Mouse (Mus musculus) liver, embryonic 14.5 days (tissue): ENCODE results near the gene Prr29. TPM values are rescaled to one million over a fixed set of nuclear protein-coding genes. Genes with fewer than 3 reads are reported as not detected.

Source experiments
- ATAC-seq: fragments of 200-750 bp; cut with Nextera tagmentation; 2 replicates; pipeline ENCODE4 v1.8.0; 2017; ENCODE audit warnings: moderate number of reproducible peaks, mild to moderate bottlenecking, moderate library complexity; ENCODE audit not compliant: insufficient read depth
- DNase-seq, 3 experiments: peaks; one replicate each; pipeline ENCODE4 v3.0.0-alpha.2; 2012 to 2013; ENCODE audit warnings: low read depth in 3 of 3, low spot score in 3 of 3
- H3K27ac ChIP-seq: fragments of 300-500 bp; sonication (generic); 2 replicates; pipeline ENCODE4 v1.5.1; 2014; ENCODE audit warnings: moderate library complexity, mild to moderate bottlenecking, control low read depth, inconsistent platforms
- H3K27me3 ChIP-seq: fragments of 300-500 bp; sonication (generic); 2 replicates; pipeline ENCODE4 v1.6.1; 2014; ENCODE audit warnings: mild to moderate bottlenecking, low read length, moderate library complexity; ENCODE audit not compliant: control insufficient read depth, insufficient read depth
- H3K36me3 ChIP-seq: fragments of 300-500 bp; sonication (generic); replicated peaks from 2 replicates; pipeline ENCODE4 v1.6.1; 2014; ENCODE audit warnings: low read depth; ENCODE audit not compliant: control insufficient read depth, insufficient read depth
- H3K4me1 ChIP-seq, 2 experiments: fragments of 200-500 bp in 1 of 2; fragments of 300-500 bp in 1 of 2; sonication (generic) in 1 of 2; replicated peaks; 2 replicates each; pipeline ENCODE4 v1.6.1; 2012 to 2014; ENCODE audit warnings: antibody characterized with exemption in 1 of 2, inconsistent platforms in 1 of 2, low read length in 1 of 2; ENCODE audit not compliant: control insufficient read depth in 2 of 2, insufficient read depth in 2 of 2
- H3K4me2 ChIP-seq: fragments of 300-500 bp; sonication (generic); 2 replicates; pipeline ENCODE4 v1.6.1; 2014; ENCODE audit warnings: low read depth, mild to moderate bottlenecking, control low read depth, moderate library complexity
- H3K4me3 ChIP-seq, 2 experiments: fragments of 200-500 bp in 1 of 2; fragments of 300-500 bp in 1 of 2; sonication (generic) in 1 of 2; 2 replicates each; pipeline ENCODE4 v1.5.1; 2012 to 2014; ENCODE audit warnings: low read depth in 2 of 2, low read length in 2 of 2, mild to moderate bottlenecking in 2 of 2, control low read depth in 1 of 2, inconsistent platforms in 1 of 2, moderate library complexity in 1 of 2; ENCODE audit not compliant: insufficient read depth in 1 of 2
- H3K9ac ChIP-seq: fragments of 300-500 bp; sonication (generic); replicated peaks from 2 replicates; pipeline ENCODE4 v1.6.1; 2014; ENCODE audit warnings: mild to moderate bottlenecking, control low read depth, moderate library complexity
- H3K9me3 ChIP-seq: fragments of 300-500 bp; sonication (generic); 2 replicates; pipeline ENCODE4 v1.6.1; 2016; ENCODE audit warnings: low read length, mixed read lengths; ENCODE audit not compliant: control insufficient read depth
- CTCF ChIP-seq: IDR thresholded peaks from 2 replicates; pipeline ENCODE4 v1.5.1; 2016; ENCODE audit warnings: antibody characterized with exemption, low read depth, control low read depth
- EP300 ChIP-seq: IDR thresholded peaks from 2 replicates; pipeline ENCODE4 v1.6.1; 2016; ENCODE audit warnings: antibody characterized with exemption, low read depth
- WGBS: fragments of 180-500 bp; shearing (Covaris S2); extraction: QIAGEN DNeasy Blood & Tissue Kit; methylation state at CpG from one replicate; pipeline ENCODE4 v1.1.7; 2014; ENCODE audit not compliant: insufficient replicate concordance; 5-methylcytosine and 5-hydroxymethylcytosine counted together
- polyA plus RNA-seq, 2 experiments: library from polyadenylated mRNA; depleted of rRNA in 1 of 2; stranded (reverse) in 1 of 2; unstranded in 1 of 2; fragments of >200 nt; fragmentation: Nextera tagmentation in 1 of 2; extraction: Ambion mirVana in 1 of 2; gene quantifications; 2 replicates each; pipeline versions ENCODE4 v1.2.1 to v1.2.3; 2012 to 2014

The Prr29 gene
- polyA plus RNA-seq, 2 experiments, result not detected

GRCm38 (mm10) chr11:106351941-106352340 lies 13.3 kb upstream of the Prr29 start:
- TF ChIP-seq CTCF (no peak), EP300 (no peak)
- no peak for DNase-seq
- Histone ChIP-seq H3K9ac (no peak overlapping the region), H3K4me1 (peaks cover 0 to 6% of the 10 kb centered on the region in 2 experiments; a peak in 2 of 4 replicates), H3K36me3 (no peaks in the 10 kb centered on the region), H3K27ac (no peak overlapping the region), H3K9me3 (no peaks in the 10 kb centered on the region), H3K27me3 (no peaks in the 10 kb centered on the region), H3K4me3 (no peak overlapping the region), H3K4me2 (no peak overlapping the region)
- no peak for ATAC-seq
- WGBS, result 67% methylated on average over 4 of the region's 4 CpGs

GRCm38 (mm10) chr11:106353188-106353587 lies 12.1 kb upstream of the Prr29 start, which contains the start of gene Scn4a:
Gene Scn4a (minus strand): TSS chr11:106353288.
- H3K27ac ChIP-seq, result no peak within 1 kb of the TSS
- 67% methylated on average over 12 of the region's 12 CpGs for WGBS
- ATAC-seq, result no peak
- no peak for DNase-seq
- H3K9me3 ChIP-seq, result no peaks in the 10 kb centered on the region
- H3K27me3 ChIP-seq, result no peaks in the 10 kb centered on the region
- no peaks in the 10 kb centered on the region for H3K36me3 ChIP-seq
- H3K4me2 ChIP-seq, result no peak within 1 kb of the TSS
- H3K4me1 ChIP-seq, result peaks cover 0 to 6% of the 10 kb centered on the region in 2 experiments; a peak in 2 of 4 replicates
- no peak within 1 kb of the TSS for H3K9ac ChIP-seq
- H3K4me3 ChIP-seq, result no peak within 1 kb of the TSS
- TF ChIP-seq CTCF, result no peak
- no peak for TF ChIP-seq EP300

- Histone ChIP-seq H3K27me3 (no peaks in the 10 kb centered on the region), H3K9me3 (no peaks in the 10 kb centered on the region), H3K4me3 (no peak overlapping the region), H3K27ac (no peak overlapping the region), H3K4me2 (no peak overlapping the region), H3K9ac (no peak overlapping the region), H3K4me1 (peaks cover 0 to 6% of the 10 kb centered on the region in 2 experiments; a peak in 2 of 4 replicates), H3K36me3 (no peaks in the 10 kb centered on the region)
- TF ChIP-seq EP300, result no peak
- no peak for TF ChIP-seq CTCF
- no peak for DNase-seq
- WGBS, result 23% methylated on average over 1 of the region's 1 CpGs
- ATAC-seq, result no peak
Measured at GRCm38 (mm10) chr11:106354181-106354580, 11.1 kb upstream of the Prr29 start.

- no peak overlapping the region for H3K9ac ChIP-seq
- no peaks in the 10 kb centered on the region for H3K36me3 ChIP-seq
- DNase-seq (no peak), ATAC-seq (peak; percentile 13; the same call in 1 of the 2 replicates)
- H3K4me1 ChIP-seq, result peaks cover 0 to 6% of the 10 kb centered on the region in 2 experiments; a peak in 2 of 4 replicates
- H3K9me3 ChIP-seq, result no peaks in the 10 kb centered on the region
- TF ChIP-seq CTCF, result no peak
- TF ChIP-seq EP300, result no peak
- H3K4me3 ChIP-seq, result no peak overlapping the region
- no peak overlapping the region for H3K27ac ChIP-seq
- no peak overlapping the region for H3K4me2 ChIP-seq
- 20% methylated on average over 19 of the region's 19 CpGs for WGBS
- H3K27me3 ChIP-seq, result no peaks in the 10 kb centered on the region
Measured at GRCm38 (mm10) chr11:106355382-106356128, 9.7 kb upstream of the Prr29 start.

GRCm38 (mm10) chr11:106359350-106359749 lies 5.9 kb upstream of the Prr29 start:
- 9% methylated on average over 5 of the region's 5 CpGs for WGBS
- Histone ChIP-seq H3K4me3 (no peak overlapping the region), H3K9me3 (no peaks in the 10 kb centered on the region), H3K27me3 (no peaks in the 10 kb centered on the region), H3K27ac (no peak overlapping the region), H3K9ac (no peak overlapping the region), H3K4me2 (no peak overlapping the region), H3K4me1 (peaks cover 0 to 6% of the 10 kb centered on the region in 2 experiments; a peak in 2 of 4 replicates), H3K36me3 (no peaks in the 10 kb centered on the region)
- no peak for TF ChIP-seq EP300
- TF ChIP-seq CTCF, result peak; percentile 65
- ATAC-seq, result no peak
- no peak for DNase-seq
